Mouse (Mus musculus): ENCODE measurements around the gene Cct8l1. TPM values are rescaled to one million over a fixed set of nuclear protein-coding genes. Genes with fewer than 3 reads are reported as not detected.

Cct8l1 gene
- polyA plus RNA-seq, 1 experiment from 2014 or later = 0.20 TPM

DNA sequence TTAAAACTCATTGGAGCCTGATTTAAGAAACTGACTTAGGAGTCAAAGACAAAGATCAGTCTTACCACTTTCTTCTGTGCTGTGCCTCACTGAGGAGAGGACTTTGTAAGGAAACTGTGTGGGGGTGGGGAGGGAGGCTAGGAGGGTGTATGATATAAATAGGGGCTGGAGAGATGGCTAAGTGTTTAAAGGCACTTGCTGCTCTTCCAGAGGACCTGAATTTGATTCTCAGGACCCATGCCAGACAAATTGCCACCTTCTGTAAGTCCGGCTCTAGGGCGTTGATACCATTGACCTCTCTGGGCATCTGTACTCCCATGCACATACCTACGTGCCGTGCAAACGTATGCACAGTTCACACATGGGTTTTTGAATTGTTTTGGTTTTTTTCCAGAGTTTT, 9.8 kb upstream of the Cct8l1 start:
- H3K4me1 ChIP-seq (replicated peaks) = no peaks in the 10 kb centered on the region
- WGBS = 91% methylated on average over 5 of the region's 5 CpGs
- no peak overlapping the region for H3K4me3 ChIP-seq
- H3K9ac ChIP-seq = no peak overlapping the region
- H3K4me2 ChIP-seq = no peak overlapping the region
- H3K36me3 ChIP-seq = no peaks in the 10 kb centered on the region
- H3K9me3 ChIP-seq = no peaks in the 10 kb centered on the region
- H3K27me3 ChIP-seq = 0 out of 2 replicates have a peak, but pooled peaks cover 4% of the 10 kb centered on the region
- no peak overlapping the region for H3K27ac ChIP-seq (replicated peaks)
- no peak for ATAC-seq (ENCODE audit: low read depth)

DNA sequence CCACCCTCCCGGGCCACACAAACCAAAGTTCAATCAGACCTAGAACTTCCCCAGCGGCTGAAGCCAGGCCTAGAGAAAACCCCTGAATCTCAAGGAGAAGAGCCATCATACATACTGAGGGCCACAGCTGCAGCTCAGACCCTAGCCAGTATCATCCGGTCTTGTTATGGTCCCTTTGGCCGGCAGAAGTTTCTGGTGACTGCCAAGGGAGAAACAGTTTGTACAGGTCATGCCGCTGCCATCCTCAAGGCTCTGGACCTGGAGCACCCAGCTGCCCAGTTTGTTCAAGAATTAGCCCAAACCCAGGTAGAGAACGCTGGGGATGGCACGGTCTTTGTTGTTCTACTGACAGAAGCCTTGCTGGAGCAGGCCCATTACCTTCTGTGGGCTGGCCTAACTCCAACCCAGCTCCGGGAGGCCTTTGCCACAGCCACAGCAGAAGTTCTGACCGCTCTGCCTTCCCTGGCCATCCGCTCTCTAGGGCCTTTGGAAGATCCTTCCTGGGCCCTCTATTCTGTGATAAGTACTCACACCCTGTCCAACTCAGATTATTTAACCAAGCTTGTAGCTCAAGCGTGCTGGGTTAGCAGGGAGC, 531 bp downstream of the Cct8l1 start:
- Histone ChIP-seq H3K4me3 (no peak overlapping the region), H3K27me3 (no peaks in the 10 kb centered on the region), H3K4me1 (replicated peaks) (no peaks in the 10 kb centered on the region), H3K27ac (replicated peaks) (no peak overlapping the region), H3K9ac (no peak overlapping the region), H3K9me3 (no peaks in the 10 kb centered on the region), H3K36me3 (no peaks in the 10 kb centered on the region), H3K4me2 (no peak overlapping the region)
- ATAC-seq (ENCODE audit: low read depth) = no peak
- 90% methylated on average over 11 of the region's 11 CpGs for WGBS

DNA sequence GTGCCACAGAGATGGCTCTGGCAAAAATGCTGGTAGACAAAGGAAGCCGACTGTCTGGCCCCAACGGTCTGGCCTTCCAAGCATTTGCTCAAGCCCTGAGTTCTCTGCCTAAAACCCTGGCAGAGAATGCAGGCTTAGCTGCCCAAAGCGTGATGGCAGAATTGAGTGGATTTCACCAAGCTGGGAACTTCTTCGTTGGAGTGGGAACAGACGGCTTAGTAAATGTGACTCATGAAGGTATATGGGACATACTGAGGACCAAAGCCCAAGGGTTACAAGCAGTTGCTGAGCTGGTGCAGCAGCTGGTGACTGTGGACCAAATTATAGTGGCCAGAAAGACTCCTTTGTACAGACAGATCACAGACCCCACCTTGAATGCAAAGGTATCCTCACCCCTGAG, 1.7 kb downstream of the Cct8l1 start:
- H3K4me3 ChIP-seq = no peak overlapping the region
- 80% methylated on average over 5 of the region's 5 CpGs for WGBS
- H3K9me3 ChIP-seq = no peaks in the 10 kb centered on the region
- H3K36me3 ChIP-seq = no peaks in the 10 kb centered on the region
- H3K9ac ChIP-seq = no peak overlapping the region
- H3K27me3 ChIP-seq = no peaks in the 10 kb centered on the region
- H3K4me2 ChIP-seq = no peak overlapping the region
- H3K4me1 ChIP-seq (replicated peaks) = no peaks in the 10 kb centered on the region
- H3K27ac ChIP-seq (replicated peaks) = no peak overlapping the region
- ATAC-seq (ENCODE audit: low read depth) = no peak

DNA sequence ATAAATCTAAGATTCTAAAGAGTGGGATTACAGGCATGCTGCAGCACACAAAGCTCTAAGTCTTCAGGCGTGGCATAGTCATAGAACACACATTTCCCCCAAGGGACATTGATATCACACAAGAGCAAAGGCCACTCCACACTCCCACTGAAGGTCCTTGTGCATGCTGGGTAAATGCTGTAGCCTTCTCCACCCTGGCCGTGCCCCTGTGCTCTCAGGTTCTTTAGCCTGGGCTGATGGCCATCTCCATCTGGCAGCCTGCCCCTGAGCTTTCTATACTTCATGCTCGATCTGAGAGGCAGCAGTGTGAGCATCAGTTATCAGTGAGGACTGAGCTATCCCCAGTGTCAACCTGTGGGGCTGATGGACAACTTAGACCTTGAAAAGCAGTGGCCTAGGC, 4.0 kb downstream of the Cct8l1 start:
- WGBS = 87% methylated on average over 3 of the region's 3 CpGs
- Histone ChIP-seq H3K9me3 (no peaks in the 10 kb centered on the region), H3K27me3 (no peaks in the 10 kb centered on the region), H3K4me3 (no peak overlapping the region), H3K4me1 (replicated peaks) (no peaks in the 10 kb centered on the region), H3K36me3 (no peaks in the 10 kb centered on the region), H3K27ac (replicated peaks) (no peak overlapping the region), H3K4me2 (no peak overlapping the region), H3K9ac (no peak overlapping the region)
- no peak for ATAC-seq (ENCODE audit: low read depth)

GRCm38 (mm10) chr5:25521461-25521860, 5.6 kb downstream of the Cct8l1 start:
- ATAC-seq (ENCODE audit: low read depth) = no peak
- WGBS = 87% methylated on average over 5 of the region's 5 CpGs

GRCm38 (mm10) chr5:25526116-25526515, 10.2 kb downstream of the Cct8l1 start:
- peaks cover 14% of the 10 kb centered on the region for H3K4me1 ChIP-seq (replicated peaks)
- H3K9me3 ChIP-seq = no peaks in the 10 kb centered on the region
- no peak overlapping the region for H3K4me3 ChIP-seq
- whole genome bisulfite sequencing = 49% methylated on average over 5 of the region's 5 CpGs
- no peak overlapping the region for H3K4me2 ChIP-seq
- no peak for ATAC-seq (ENCODE audit: low read depth)
- no peak overlapping the region for H3K27ac ChIP-seq (replicated peaks)
- no peaks in the 10 kb centered on the region for H3K27me3 ChIP-seq
- no peaks in the 10 kb centered on the region for H3K36me3 ChIP-seq
- no peak overlapping the region for H3K9ac ChIP-seq

More at GRCm38 (mm10) chr5:25521461-25521860, 5.6 kb downstream of the Cct8l1 start:
- H3K4me3 ChIP-seq = no peak overlapping the region
- H3K36me3 ChIP-seq = no peaks in the 10 kb centered on the region
- H3K4me1 ChIP-seq (replicated peaks) = peaks cover under 1% of the 10 kb centered on the region
- H3K9me3 ChIP-seq = no peaks in the 10 kb centered on the region
- no peaks in the 10 kb centered on the region for H3K27me3 ChIP-seq
- H3K27ac ChIP-seq (replicated peaks) = no peak overlapping the region
- H3K4me2 ChIP-seq = no peak overlapping the region
- no peak overlapping the region for H3K9ac ChIP-seq

DNA sequence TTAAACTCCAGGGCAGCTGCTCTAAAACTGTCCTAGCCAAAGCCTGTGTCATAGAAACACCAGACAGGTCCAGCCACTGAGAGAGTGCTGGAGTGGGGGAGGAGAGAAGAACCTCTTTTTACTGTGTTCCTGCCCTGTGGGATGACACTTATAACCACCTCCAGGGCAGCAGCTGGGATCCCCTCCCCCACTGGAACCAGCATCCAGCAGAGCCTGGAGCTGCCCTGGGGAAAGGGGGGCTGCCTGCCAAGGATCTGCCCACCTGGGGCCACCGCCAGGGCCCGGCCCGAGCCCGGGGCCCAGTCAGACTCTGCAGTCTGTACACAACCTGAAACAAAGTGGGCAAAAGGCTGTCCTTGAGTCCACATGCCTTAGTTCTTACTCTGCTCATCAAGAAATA, 11.1 kb downstream of the Cct8l1 start:
- H3K9ac ChIP-seq = 0 out of 2 replicates have a peak overlapping the region, but pooled peaks have one; percentile 23
- H3K9me3 ChIP-seq = no peaks in the 10 kb centered on the region
- H3K27ac ChIP-seq (replicated peaks) = no peak overlapping the region
- no peak overlapping the region for H3K4me3 ChIP-seq
- peaks cover 14% of the 10 kb centered on the region for H3K4me1 ChIP-seq (replicated peaks)
- no peak overlapping the region for H3K4me2 ChIP-seq
- no peak for ATAC-seq (ENCODE audit: low read depth)
- no peaks in the 10 kb centered on the region for H3K27me3 ChIP-seq
- H3K36me3 ChIP-seq = no peaks in the 10 kb centered on the region
- WGBS = 38% methylated on average over 4 of the region's 4 CpGs

DNA sequence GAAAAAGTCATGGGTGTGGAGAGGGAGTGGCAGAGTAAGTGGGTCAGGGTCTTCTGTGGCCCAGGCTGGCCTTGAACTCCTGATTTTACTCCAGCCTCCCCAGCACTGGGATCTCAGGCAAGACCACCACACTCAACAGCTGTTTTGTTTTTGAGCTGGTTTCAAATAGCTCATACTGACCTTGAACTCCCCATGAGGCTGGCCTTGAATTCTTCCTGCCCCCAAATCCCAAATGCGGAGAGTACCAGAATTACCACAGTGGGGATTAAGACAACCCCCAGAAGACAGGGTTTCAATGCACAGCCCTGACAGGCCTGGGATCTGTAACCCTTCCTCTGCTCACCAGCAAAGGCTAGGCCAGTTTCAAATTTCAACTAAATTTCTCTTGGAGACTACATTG, 12.1 kb downstream of the Cct8l1 start:
- no peaks in the 10 kb centered on the region for H3K27me3 ChIP-seq
- no peak for ATAC-seq (ENCODE audit: low read depth)
- no peak overlapping the region for H3K27ac ChIP-seq (replicated peaks)
- peaks cover 18% of the 10 kb centered on the region for H3K4me1 ChIP-seq (replicated peaks)
- no peak overlapping the region for H3K9ac ChIP-seq
- 85% methylated on average over 1 of the region's 1 CpGs for WGBS
- H3K4me2 ChIP-seq = no peak overlapping the region
- H3K4me3 ChIP-seq = no peak overlapping the region
- H3K9me3 ChIP-seq = no peaks in the 10 kb centered on the region
- H3K36me3 ChIP-seq = no peaks in the 10 kb centered on the region

- Histone ChIP-seq H3K4me1 (replicated peaks) (peaks cover 18% of the 10 kb centered on the region), H3K4me3 (peak overlapping the region; percentile 63), H3K36me3 (no peaks in the 10 kb centered on the region), H3K9ac (peak overlapping the region; percentile 67), H3K9me3 (no peaks in the 10 kb centered on the region), H3K4me2 (peak overlapping the region; percentile 71), H3K27me3 (no peaks in the 10 kb centered on the region), H3K27ac (replicated peaks) (peak overlapping the region; percentile 96)
- ATAC-seq (ENCODE audit: low read depth) = peak; percentile 49
- WGBS = 8% methylated on average over 22 of the region's 22 CpGs
Measured at GRCm38 (mm10) chr5:25528851-25529528, 13.1 kb downstream of the Cct8l1 start.

DNA sequence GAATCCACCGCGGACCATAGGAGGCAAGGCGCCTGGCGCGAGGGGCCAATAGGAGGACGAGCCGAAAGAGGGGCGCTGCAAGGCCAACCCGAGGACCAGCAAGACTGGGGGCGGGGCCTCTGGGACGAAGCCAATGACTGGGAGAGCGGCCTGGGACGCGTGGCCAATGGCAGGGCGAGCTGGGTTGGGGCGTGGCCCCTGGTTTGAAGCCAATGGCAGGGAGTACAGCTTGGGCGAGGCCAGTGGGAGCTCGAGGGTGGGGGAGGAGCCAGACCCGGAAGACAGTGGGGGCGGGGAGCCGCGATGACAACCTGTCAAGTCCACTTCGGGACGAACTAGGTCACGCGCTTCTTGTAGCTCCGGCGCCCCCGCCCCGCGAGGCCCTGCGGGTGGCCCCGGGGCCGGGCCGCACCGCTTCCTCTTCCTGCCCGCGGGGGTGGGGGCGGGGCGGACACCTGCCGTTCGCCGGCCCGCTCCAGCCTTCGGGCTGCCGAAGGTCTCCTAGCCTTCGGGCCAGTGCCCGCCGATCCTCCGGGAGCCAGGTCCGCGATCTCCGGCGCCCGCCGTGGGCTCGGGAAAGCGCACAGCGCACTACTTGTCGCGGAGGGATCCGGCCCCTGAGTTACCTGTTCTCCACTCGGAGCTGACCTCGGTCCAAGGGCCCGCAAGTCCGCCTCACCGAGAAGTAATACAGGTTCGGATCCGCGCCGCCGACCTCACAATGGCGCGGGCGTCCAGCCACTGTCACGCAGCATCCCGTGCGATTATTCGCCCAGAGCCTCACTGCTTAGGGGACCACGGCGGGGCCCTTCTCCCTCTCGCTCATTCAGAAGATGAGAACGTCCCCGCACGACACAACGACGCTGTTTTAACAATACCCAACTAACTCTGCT, 13.9 kb downstream of the Cct8l1 start:
- no peaks in the 10 kb centered on the region for H3K9me3 ChIP-seq
- peak overlapping the region; percentile 71 for H3K4me2 ChIP-seq
- peak overlapping the region; percentile 63 for H3K4me3 ChIP-seq
- no peaks in the 10 kb centered on the region for H3K36me3 ChIP-seq
- peak; percentile 100 for ATAC-seq (ENCODE audit: low read depth)
- H3K27ac ChIP-seq (replicated peaks) = peak overlapping the region; percentile 96
- under 1% methylated on average over 85 of the region's 87 CpGs for WGBS
- peak overlapping the region; percentile 73 for H3K9ac ChIP-seq
- no peaks in the 10 kb centered on the region for H3K27me3 ChIP-seq
- H3K4me1 ChIP-seq (replicated peaks) = peaks cover 18% of the 10 kb centered on the region

- 20% methylated on average over 2 of the region's 2 CpGs for WGBS
- Histone ChIP-seq H3K36me3 (no peaks in the 10 kb centered on the region), H3K4me1 (replicated peaks) (peaks cover 18% of the 10 kb centered on the region), H3K9me3 (no peaks in the 10 kb centered on the region), H3K4me2 (peak overlapping the region; percentile 71), H3K9ac (peak overlapping the region; percentile 73; the same call in 1 of the 2 replicates), H3K27ac (replicated peaks) (peak overlapping the region; percentile 96; the same call in 1 of the 2 replicates), H3K4me3 (peak overlapping the region; percentile 63), H3K27me3 (no peaks in the 10 kb centered on the region)
- no peak for ATAC-seq (ENCODE audit: low read depth)
Measured at GRCm38 (mm10) chr5:25530629-25531028, 14.8 kb downstream of the Cct8l1 start.
